11 mouse cellular contexts compared by ENCODE assay signal in genomic region chr3:94693329-94693825, GRCm38 (mm10). TPM values are rescaled to one million over a fixed set of nuclear protein-coding genes. Genes with fewer than 3 reads are reported as not detected.
DNase-seq lines count a peak whose midpoint lies in the region; ATAC-seq lines count a peak whose summit lies in the region.
"Had no signal": no experiment of that assay in that cellular context is flagged by ENCODE, and none has a peak within 500 bp of the region (broad histone marks: within the 10 kb centered on the region; RNA-seq: fewer than 3 reads in every experiment).

TSS of gene Selenbp2 (plus strand) at chr3:94693556.

- no peaks in the 10 kb centered on the region for H3K36me3 ChIP-seq in embryonic facial prominence, embryonic 14.5 days (ENCODE audit: control insufficient read depth, insufficient read depth, low read length)
- H3K36me3 ChIP-seq in hindbrain, embryonic 12.5 days = no peaks in the 10 kb centered on the region

- 45% methylated on average over 5 of the region's 5 CpGs for WGBS in embryonic facial prominence, embryonic 14.5 days
- 75% methylated on average over 5 of the region's 5 CpGs for WGBS in hindbrain, embryonic 12.5 days

- H3K27me3 ChIP-seq in embryonic facial prominence, embryonic 14.5 days (replicated peaks; ENCODE audit: control insufficient read depth, insufficient read depth, low read length) = no peaks in the 10 kb centered on the region
- H3K27me3 ChIP-seq in hindbrain, embryonic 12.5 days = no peaks in the 10 kb centered on the region

- no peaks in the 10 kb centered on the region for H3K9me3 ChIP-seq in embryonic facial prominence, embryonic 14.5 days (ENCODE audit: control insufficient read depth, low read length)
- no peaks in the 10 kb centered on the region for H3K9me3 ChIP-seq in hindbrain, embryonic 12.5 days (replicated peaks)

- H3K9ac ChIP-seq in embryonic facial prominence, embryonic 14.5 days (ENCODE audit: low read depth, low read length) = no peak within 1 kb of the TSS
- H3K9ac ChIP-seq in hindbrain, embryonic 12.5 days = no peak within 1 kb of the TSS

- intact Hi-C loops in heart, postnatal 10 days (cut with DNase I) = no loop called here
- intact Hi-C loops in gastrocnemius, postnatal 36 days (cut with DNase I) = no loop called here

- no peak within 1 kb of the TSS for H3K27ac ChIP-seq in embryonic facial prominence, embryonic 14.5 days (replicated peaks; ENCODE audit: low read depth, low read length)
- no peak within 1 kb of the TSS for H3K27ac ChIP-seq in hindbrain, embryonic 12.5 days

- DNase-seq in heart, adult 18-20 months = no peak
- DNase-seq in heart, postnatal 10 days = no peak
- DNase-seq in embryonic facial prominence, embryonic 14.5 days (ENCODE audit: low spot score) = peak; percentile 18
- peak; percentile 60 for DNase-seq in kidney, postnatal 10 days
- DNase-seq in lung, postnatal 25 days (ENCODE audit: low spot score) = peak; percentile 51
- DNase-seq in natural killer cell, adult 2 months (ENCODE audit: low spot score in 2 of 2) = no peak
- DNase-seq in gastrocnemius, postnatal 36 days = no peak
- DNase-seq: embryo, embryonic 11 days had no signal

- no peak within 1 kb of the TSS for H3K4me2 ChIP-seq in embryonic facial prominence, embryonic 14.5 days (ENCODE audit: low read depth, low read length)
- H3K4me2 ChIP-seq in hindbrain, embryonic 12.5 days (replicated peaks) = no peak within 1 kb of the TSS

- no peaks in the 10 kb centered on the region; the same call in 1 of the 2 replicates for H3K4me1 ChIP-seq in embryonic facial prominence, embryonic 14.5 days (ENCODE audit: control insufficient read depth, insufficient read depth, low read length)
- H3K4me1 ChIP-seq in hindbrain, embryonic 12.5 days = no peaks in the 10 kb centered on the region

- peak; percentile 70 for ATAC-seq in embryonic facial prominence, embryonic 14.5 days (ENCODE audit: low read depth)
- ATAC-seq in hindbrain, embryonic 12.5 days (ENCODE audit: low FRiP score) = no peak

- H3K4me3 ChIP-seq in embryonic facial prominence, embryonic 14.5 days (ENCODE audit: low read depth, low read length) = no peak within 1 kb of the TSS
- H3K4me3 ChIP-seq in hindbrain, embryonic 12.5 days = no peak within 1 kb of the TSS

RNA-seq across cellular contexts. Expression of gene Selenbp2, which starts in this region (rescaled TPM):
- 10 to 100 TPM; 10.9 TPM for total RNA-seq in heart, adult 18-20 months (2021)
- 1 to 10 TPM; 4.7 to 6.5 TPM for total RNA-seq in heart, postnatal 10 days (2021)
- polyA plus RNA-seq in embryonic facial prominence, embryonic 14.5 days (2014; fragmentation: Nextera tagmentation; extraction: Ambion mirVana) = 0.32 and 0.97 TPM in 2 replicates
- not detected in 2 replicates for polyA plus RNA-seq in hindbrain, embryonic 12.5 days (2016; fragmentation: Nextera tagmentation; extraction: Ambion mirVana)
- total RNA-seq in gastrocnemius, postnatal 36 days (2021) = 1 to 10 TPM in 1 of 2 experiments, under 1 TPM in 1; 0.44 to 1.8 TPM
- total RNA-seq: hematopoietic stem cell, adult 5-6 weeks had no signal
- polyA plus RNA-seq: C2C12 had no signal

Comparison
In these comparisons a context has a peak if more than half of its experiments do, and no peak if none do; other contexts are left out.
1. Peak in DNase-seq and ATAC-seq in embryonic facial prominence, embryonic 14.5 days; RNA of the gene not detected or under 1 TPM.
2. DNase-seq: peak in kidney, postnatal 10 days (single experiment) and lung, postnatal 25 days (single experiment); none in heart, adult 18-20 months (0 of 2), heart, postnatal 10 days (0 of 2), natural killer cell, adult 2 months (0 of 2) and gastrocnemius, postnatal 36 days (0 of 2).